Mouse (Mus musculus) limb, embryonic 14.5 days (tissue): ENCODE data around the gene Dcaf17. TPM values are rescaled to one million over a fixed set of nuclear protein-coding genes. Genes with fewer than 3 reads are reported as not detected.

Experiments
- ATAC-seq: fragments of 200-750 bp; cut with Nextera tagmentation; 2 replicates; pipeline ENCODE4 v1.8.0; 2017; ENCODE audit warnings: low read depth, moderate number of reproducible peaks, moderate TSS enrichment; ENCODE audit not compliant: low FRiP score
- DNase-seq: peaks from one replicate; pipeline ENCODE4 v3.0.0-alpha.2; 2015; ENCODE audit warnings: low spot score
- H3K27ac ChIP-seq: fragments of 300-500 bp; sonication (generic); replicated peaks from 2 replicates; pipeline ENCODE4 v1.5.1; 2014; ENCODE audit warnings: low read depth, mild to moderate bottlenecking, low read length, moderate library complexity, mixed read lengths
- H3K27me3 ChIP-seq: fragments of 300-500 bp; sonication (generic); 2 replicates; pipeline ENCODE4 v1.6.1; 2014; ENCODE audit warnings: low read length, mixed read lengths; ENCODE audit not compliant: control insufficient read depth, insufficient read depth
- H3K36me3 ChIP-seq: fragments of 300-500 bp; sonication (generic); 2 replicates; pipeline ENCODE4 v1.6.1; 2014; ENCODE audit warnings: mild to moderate bottlenecking, low read length, moderate library complexity, mixed read lengths; ENCODE audit not compliant: control insufficient read depth, insufficient read depth
- H3K4me1 ChIP-seq: fragments of 300-500 bp; sonication (generic); 2 replicates; pipeline ENCODE4 v1.6.1; 2014; ENCODE audit warnings: antibody characterized with exemption, low read length, mixed read lengths; ENCODE audit not compliant: control insufficient read depth, insufficient read depth
- H3K4me2 ChIP-seq: fragments of 300-500 bp; sonication (generic); replicated peaks from 2 replicates; pipeline ENCODE4 v1.6.1; 2014; ENCODE audit warnings: low read depth, mild to moderate bottlenecking, low read length, moderate library complexity; ENCODE audit not compliant: severe bottlenecking
- H3K4me3 ChIP-seq: fragments of 300-500 bp; sonication (generic); replicated peaks from 2 replicates; pipeline ENCODE4 v1.5.1; 2014; ENCODE audit warnings: low read length
- H3K9ac ChIP-seq: fragments of 300-500 bp; sonication (generic); 2 replicates; pipeline ENCODE4 v1.6.1; 2014; ENCODE audit warnings: mild to moderate bottlenecking, low read depth, low read length, moderate library complexity; ENCODE audit not compliant: severe bottlenecking
- H3K9me3 ChIP-seq: fragments of 300-500 bp; sonication (generic); 2 replicates; pipeline ENCODE4 v1.6.1; 2016; ENCODE audit warnings: low read length; ENCODE audit not compliant: control insufficient read depth
- POLR2A ChIP-seq: fragments of 200-500 bp; IDR thresholded peaks from 2 replicates; pipeline ENCODE4 v1.8.0; 2012; ENCODE audit warnings: inconsistent platforms, mild to moderate bottlenecking, moderate library complexity, borderline replicate concordance; ENCODE audit not compliant: insufficient read depth, insufficient read length; ENCODE audit errors: extremely low read depth
- WGBS: fragments of 180-500 bp; shearing (Covaris S2); extraction: QIAGEN DNeasy Blood & Tissue Kit; methylation state at CpG from one replicate; pipeline ENCODE4 v1.1.7; 2014; 5-methylcytosine and 5-hydroxymethylcytosine counted together
- polyA plus RNA-seq, 2 experiments: library from polyadenylated mRNA; depleted of rRNA in 1 of 2; stranded (reverse) in 1 of 2; unstranded in 1 of 2; fragments of >200 nt; fragmentation: Nextera tagmentation in 1 of 2; extraction: Ambion mirVana in 1 of 2; gene quantifications; 2 replicates each; pipeline versions ENCODE4 v1.2.1 to v1.2.3; 2012 to 2014

Gene Dcaf17
- polyA plus RNA-seq, 2 experiments, result 7.2 to 26.0 TPM

GRCm38 (mm10) chr2:71113489-71114171 is 58.5 kb downstream of the Dcaf17 start:
- Histone ChIP-seq H3K9ac (no peak overlapping the region), H3K4me2 (no peak overlapping the region), H3K36me3 (no peaks in the 10 kb centered on the region), H3K9me3 (no peaks in the 10 kb centered on the region), H3K4me1 (peaks cover 10% of the 10 kb centered on the region; the same call in 1 of the 2 replicates), H3K27me3 (no peaks in the 10 kb centered on the region), H3K27ac (no peak overlapping the region), H3K4me3 (no peak overlapping the region)
- ATAC-seq (peak; percentile 80), DNase-seq (peak; percentile 60)
- TF ChIP-seq POLR2A, result no peak
- WGBS, result 36% methylated on average over 6 of the region's 6 CpGs

GRCm38 (mm10) chr2:71116151-71116550 is 61.0 kb downstream of the Dcaf17 start:
- H3K36me3 ChIP-seq, result no peaks in the 10 kb centered on the region
- no peaks in the 10 kb centered on the region for H3K27me3 ChIP-seq
- H3K27ac ChIP-seq, result no peak overlapping the region
- ATAC-seq (no peak), DNase-seq (no peak)
- H3K9ac ChIP-seq, result no peak overlapping the region
- 92% methylated on average over 4 of the region's 4 CpGs for WGBS
- H3K4me1 ChIP-seq, result peaks cover 20% of the 10 kb centered on the region
- H3K9me3 ChIP-seq, result no peaks in the 10 kb centered on the region
- H3K4me2 ChIP-seq, result no peak overlapping the region
- no peak for TF ChIP-seq POLR2A
- H3K4me3 ChIP-seq, result no peak overlapping the region

- peaks cover 32% of the 10 kb centered on the region for H3K4me1 ChIP-seq
- no peaks in the 10 kb centered on the region for H3K27me3 ChIP-seq
- DNase-seq (no peak), ATAC-seq (peak; percentile 57)
- peak within 1 kb of the TSS; percentile 56 for H3K4me3 ChIP-seq
- no peaks in the 10 kb centered on the region for H3K36me3 ChIP-seq
- 0 out of 2 replicates have a peak, but pooled peaks have one; percentile 18 for TF ChIP-seq POLR2A
- H3K9ac ChIP-seq, result peak within 1 kb of the TSS; percentile 70
- H3K4me2 ChIP-seq, result peak within 1 kb of the TSS; percentile 84
- H3K9me3 ChIP-seq, result no peaks in the 10 kb centered on the region
- H3K27ac ChIP-seq, result 0 out of 2 replicates have a peak within 1 kb of the TSS, but pooled peaks have one; percentile 22
- 3% methylated on average over 59 of the region's 60 CpGs for WGBS
These were observed 62.9 kb downstream of the Dcaf17 start, which contains the start of gene Cybrd1 for GRCm38 (mm10) chr2:71117797-71118708. TSS of gene Cybrd1 (plus strand) at chr2:71117923.

- 87% methylated on average over 10 of the region's 10 CpGs for WGBS
- H3K9me3 ChIP-seq, result no peaks in the 10 kb centered on the region
- TF ChIP-seq POLR2A, result no peak
- DNase-seq (no peak), ATAC-seq (no peak)
- H3K36me3 ChIP-seq, result no peaks in the 10 kb centered on the region
- no peaks in the 10 kb centered on the region for H3K27me3 ChIP-seq
- peaks cover 29% of the 10 kb centered on the region for H3K4me1 ChIP-seq
- no peak overlapping the region for H3K4me3 ChIP-seq
- H3K27ac ChIP-seq, result no peak overlapping the region
- H3K9ac ChIP-seq, result no peak overlapping the region
- no peak overlapping the region for H3K4me2 ChIP-seq
These were observed 65.7 kb downstream of the Dcaf17 start for GRCm38 (mm10) chr2:71120844-71121243.

GRCm38 (mm10) chr2:71121406-71121805 is 66.3 kb downstream of the Dcaf17 start:
- Histone ChIP-seq H3K9me3 (no peaks in the 10 kb centered on the region), H3K27me3 (no peaks in the 10 kb centered on the region), H3K4me1 (peaks cover 29% of the 10 kb centered on the region), H3K36me3 (no peaks in the 10 kb centered on the region), H3K9ac (no peak overlapping the region), H3K4me3 (no peak overlapping the region), H3K27ac (no peak overlapping the region), H3K4me2 (no peak overlapping the region)
- no peak for TF ChIP-seq POLR2A
- WGBS, result 30% methylated on average over 5 of the region's 5 CpGs
- no peak for ATAC-seq
- no peak for DNase-seq
